Mouse (Mus musculus) natural killer cell, adult 2 months (primary cell): ENCODE measurements around the gene Arfrp1.
A peak's percentile ranks its signal among the peaks of the same experiment; 100 is the strongest.

Source experiments
- DNase-seq, 2 experiments: peaks; one replicate each; pipeline ENCODE4 v3.0.0; 2022; ENCODE audit warnings: low spot score in 2 of 2

Gene Arfrp1

DNA sequence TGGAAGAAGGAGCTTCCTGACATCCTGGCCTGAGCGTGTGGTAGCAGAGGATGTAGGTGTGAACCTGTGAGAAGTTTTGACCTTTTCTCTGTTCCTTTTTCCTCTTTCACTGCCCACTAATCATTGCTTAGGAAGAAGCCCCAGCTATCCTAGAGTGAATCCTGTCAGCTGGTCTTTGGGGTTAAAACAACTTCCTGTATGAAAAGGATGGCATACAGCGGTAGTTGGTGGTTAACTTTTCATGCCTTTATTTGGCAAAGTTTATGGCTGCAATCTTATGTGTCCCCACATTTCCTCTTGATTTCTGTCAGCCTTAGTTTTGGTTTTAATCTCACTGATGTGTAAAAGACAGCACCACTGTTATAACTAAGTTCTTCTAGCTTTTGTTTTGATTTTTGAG lies 12.0 kb upstream of the Arfrp1 start:
- peak; percentile 16 to 30 for DNase-seq

GRCm38 (mm10) chr2:181375787-181376186 lies 10.6 kb upstream of the Arfrp1 start:
- peak in 1 of 2 experiments; percentile 30 for DNase-seq

GRCm38 (mm10) chr2:181370001-181370400 lies 4.8 kb upstream of the Arfrp1 start:
- DNase-seq, result no peak

GRCm38 (mm10) chr2:181365655-181366075 lies 461 bp upstream of the Arfrp1 start:
- DNase-seq, result no peak

GRCm38 (mm10) chr2:181364487-181364859 lies 731 bp downstream of the Arfrp1 start:
- DNase-seq, result no peak

- no peak for DNase-seq
Measured at GRCm38 (mm10) chr2:181363946-181364345, 1.3 kb downstream of the Arfrp1 start.

DNA sequence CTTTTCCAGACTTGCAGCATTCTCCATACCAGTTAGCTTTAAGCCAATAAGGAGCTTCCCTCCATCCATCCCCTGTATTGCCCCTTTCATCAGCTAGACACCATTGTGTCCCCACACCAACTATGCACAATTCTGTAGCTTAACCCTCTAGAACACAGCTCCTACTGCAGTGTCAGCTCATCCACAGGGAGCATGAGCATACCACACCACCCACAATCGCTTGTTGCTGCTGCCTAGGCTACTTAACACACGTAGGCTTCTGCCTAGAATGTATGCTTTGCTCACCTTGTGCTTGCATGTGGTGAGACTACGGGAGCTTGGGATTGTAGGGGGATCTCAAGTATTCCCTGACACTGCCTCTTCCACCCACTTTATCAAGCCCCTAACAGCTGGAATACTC lies 8.4 kb downstream of the Arfrp1 start:
- no peak for DNase-seq

DNA sequence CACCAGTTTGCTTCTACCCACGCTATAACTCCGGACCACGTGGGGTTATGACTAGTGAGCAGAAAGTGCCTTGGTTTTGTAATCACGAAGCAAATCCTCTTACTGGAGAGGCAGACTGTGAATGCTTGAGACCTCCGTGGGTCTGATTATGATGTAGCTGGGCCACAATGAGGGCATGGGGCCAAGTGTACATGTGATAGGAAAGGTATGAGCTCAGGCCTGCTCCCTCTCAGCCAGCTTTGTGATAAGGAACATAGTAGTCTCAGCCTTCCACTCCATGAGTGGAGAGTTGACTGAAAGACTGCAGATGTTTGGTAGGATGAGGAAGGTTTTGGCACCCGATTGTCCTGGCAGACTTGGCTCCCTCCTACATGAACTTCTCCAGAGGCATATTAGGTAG lies 22.4 kb downstream of the Arfrp1 start:
- no peak for DNase-seq

DNA sequence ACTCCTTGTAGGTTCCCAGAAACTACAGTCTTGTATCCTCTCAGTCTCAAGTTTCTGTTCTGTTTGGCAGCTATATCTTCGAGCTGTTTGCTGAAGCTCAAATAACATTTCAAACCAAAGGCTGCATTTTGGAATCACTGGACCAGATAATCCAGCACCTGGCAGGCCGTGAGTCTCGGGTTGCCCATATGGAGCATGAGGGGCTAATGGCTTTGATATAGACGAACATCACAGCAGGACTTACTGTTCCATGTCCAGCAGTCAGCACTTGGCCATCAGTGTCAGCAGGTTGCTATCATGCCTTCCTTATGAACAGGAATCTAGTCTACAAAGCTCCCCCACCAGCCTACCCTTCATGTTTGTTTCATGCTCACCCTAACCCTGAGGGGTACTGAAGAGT lies 24.8 kb downstream of the Arfrp1 start:
- DNase-seq, result no peak

DNA sequence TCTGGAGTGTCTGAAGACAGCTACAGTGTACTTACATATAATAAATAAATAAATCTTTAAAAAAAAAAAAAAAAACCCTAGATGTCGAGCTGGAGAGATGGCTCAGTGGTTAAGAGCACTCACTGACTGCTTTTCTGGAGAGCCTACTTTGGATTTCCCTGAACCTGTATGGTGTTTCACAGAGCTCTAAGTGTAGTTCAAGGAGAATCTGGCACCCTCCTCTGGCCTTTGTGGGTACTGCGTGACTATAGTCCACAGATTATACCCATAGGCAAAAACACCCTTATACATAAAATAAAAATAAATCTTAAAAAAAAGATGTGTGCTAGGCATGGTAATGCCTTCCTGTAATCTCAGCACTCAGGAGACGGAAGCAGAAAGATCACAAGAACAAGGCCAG lies 31.2 kb downstream of the Arfrp1 start:
- DNase-seq, result peak; percentile 58 to 73

DNA sequence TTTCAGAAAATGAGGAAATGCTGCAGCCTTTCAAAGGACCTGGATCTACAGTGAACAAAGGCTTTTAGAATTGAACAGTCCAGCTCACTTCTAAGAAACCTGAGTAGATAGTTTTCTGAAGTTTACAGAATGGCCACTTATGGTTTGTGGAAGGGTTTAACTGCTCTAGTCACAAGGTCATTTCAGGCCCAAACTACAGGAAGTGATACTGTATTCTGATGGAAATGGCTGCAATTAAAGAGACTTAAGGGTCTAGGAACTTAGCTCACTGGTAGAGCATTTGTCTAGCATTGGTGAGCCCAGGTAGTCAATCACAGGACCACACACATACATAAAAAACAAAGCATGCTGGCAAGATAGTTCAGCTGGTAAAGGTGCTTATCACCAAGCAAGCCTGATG lies 32.7 kb downstream of the Arfrp1 start:
- DNase-seq, result no peak

- DNase-seq, result no peak
Measured at GRCm38 (mm10) chr2:181326098-181326497, 39.1 kb downstream of the Arfrp1 start.

DNA sequence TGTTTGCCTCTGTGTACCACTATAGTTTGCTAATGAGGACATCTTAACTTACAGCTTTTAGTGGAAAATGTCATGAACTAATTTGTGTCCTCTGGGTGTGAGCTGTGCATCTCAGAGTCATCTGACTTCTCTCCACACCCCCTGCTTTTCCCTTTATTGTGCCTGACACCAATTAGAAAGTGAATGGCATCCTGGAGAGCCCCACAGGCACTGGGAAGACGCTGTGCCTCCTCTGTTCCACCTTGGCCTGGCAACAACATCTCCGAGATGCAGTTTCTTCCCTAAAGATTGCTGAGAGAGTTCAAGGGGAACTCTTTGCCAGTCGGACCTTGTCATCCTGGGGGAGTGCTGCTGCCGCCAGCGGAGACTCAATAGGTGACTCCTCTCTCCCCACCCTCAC lies 43.1 kb downstream of the Arfrp1 start:
- no peak for DNase-seq

DNA sequence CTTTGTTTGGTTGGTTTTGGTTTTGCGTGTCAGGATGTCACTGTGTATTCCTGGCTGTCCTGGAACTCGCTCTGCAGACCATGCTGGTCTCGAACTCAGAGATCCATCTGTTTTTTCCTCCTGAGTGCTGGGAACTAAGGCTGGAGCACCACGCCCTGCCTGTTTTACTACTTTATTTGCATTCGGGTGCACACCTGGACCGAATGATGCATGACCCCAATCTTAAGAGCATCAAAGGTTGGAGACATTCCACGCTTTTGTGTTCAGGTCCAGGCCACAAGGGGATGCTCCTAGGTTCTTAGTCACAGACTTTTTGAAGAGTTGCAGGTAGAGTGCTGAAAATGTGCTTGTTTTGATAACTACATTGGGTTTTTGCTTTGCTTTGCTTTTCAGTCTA lies 45.1 kb downstream of the Arfrp1 start:
- no peak for DNase-seq

GRCm38 (mm10) chr2:181319248-181320102 lies 45.7 kb downstream of the Arfrp1 start, which contains the start of gene Rtel1:
Gene Rtel1 (plus strand): TSS chr2:181319739.
- DNase-seq, result peak; percentile 71 to 78

DNA sequence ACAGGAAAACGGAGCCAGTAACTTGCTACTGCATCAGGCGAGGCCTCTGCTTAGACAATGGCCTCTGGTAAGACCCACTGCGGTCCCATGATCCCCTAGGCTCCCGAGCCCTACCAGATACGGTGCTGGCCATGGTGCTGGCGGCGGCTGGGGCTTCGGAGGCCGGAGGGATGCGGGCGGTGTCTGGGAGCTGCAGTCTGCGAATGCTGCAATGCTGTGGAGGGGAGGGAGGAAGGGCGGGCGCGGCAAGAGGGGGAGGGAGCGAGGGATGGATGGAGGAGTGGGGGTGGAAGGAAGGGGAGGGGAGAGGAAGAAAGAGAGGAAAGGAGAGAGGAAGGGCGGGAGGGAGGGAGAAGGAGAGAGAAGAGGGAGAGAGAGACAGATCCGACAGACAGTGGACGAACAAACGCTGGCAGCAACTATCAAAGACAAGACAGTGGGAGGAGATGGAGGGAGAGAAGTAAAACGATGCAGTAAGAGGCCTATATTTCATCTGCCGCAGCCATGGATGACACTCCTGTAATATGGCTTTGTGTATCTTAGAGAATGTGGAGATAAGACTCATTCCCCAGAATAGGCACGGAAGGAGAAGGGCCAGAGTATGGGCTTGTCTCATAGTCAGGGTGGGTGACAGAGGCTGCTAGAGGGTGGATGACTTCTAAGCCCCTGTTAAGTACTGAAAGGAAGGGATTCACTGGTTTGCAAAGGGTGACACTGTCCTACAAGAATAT lies 51.0 kb downstream of the Arfrp1 start, which contains the start of gene Stmn3:
Stmn3 (minus strand) TSS at position 421 of the 731 bp plus-strand sequence.
- DNase-seq, result no peak

DNA sequence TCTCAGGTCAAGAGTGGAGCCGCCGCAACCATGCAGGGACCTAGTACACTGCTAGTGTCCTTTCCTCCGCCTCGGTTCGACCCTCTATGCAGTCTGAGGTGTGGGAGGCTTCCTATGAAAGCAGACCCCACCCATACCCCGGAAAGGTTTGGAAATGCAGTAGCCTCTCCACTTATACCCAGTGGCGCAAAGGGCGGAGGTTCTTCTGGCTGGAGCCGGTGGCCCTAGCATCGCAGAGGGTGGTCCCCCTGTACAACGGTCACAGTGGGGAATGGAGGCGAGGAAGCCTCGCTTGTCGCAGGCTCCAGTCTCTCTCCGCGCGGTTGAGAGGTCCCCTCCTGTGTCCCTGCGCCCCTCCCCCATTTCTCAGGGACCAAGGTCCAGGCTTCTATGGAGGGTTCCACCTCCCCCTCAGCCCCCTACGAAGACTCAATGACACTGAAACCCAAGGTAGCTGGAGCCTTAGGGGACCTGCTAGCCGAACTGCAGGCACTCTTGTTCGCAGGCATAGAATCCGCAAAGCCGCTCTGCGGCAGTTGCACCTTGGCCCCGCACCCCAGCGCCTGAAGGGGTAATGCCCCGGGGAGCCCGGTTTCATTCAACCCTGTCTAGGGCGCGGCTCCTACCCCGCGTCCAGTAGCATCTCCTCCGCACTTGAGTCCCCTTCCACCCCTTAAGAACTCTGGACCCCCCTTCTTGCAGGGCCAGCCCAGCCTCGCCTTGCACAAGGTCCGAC lies 51.7 kb downstream of the Arfrp1 start:
- no peak for DNase-seq

DNA sequence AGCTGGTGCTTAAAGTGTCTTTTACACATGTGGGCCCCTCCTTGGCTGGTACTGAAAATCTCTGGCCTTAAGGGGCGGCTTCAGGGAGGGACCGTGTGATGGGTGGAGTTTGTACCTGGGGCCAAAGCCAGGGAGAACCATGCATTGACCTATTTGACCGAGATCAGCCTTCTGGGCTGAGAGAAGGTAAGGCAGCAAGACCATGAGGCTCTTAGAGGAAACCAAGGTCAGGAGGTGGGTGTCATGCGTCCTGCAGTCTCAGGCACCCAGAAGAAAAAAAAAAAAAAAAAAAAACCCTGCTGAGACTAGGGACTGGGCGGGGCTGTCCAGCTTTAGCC lies 52.2 kb downstream of the Arfrp1 start:
- DNase-seq, result no peak

GRCm38 (mm10) chr2:181312435-181312834 lies 52.8 kb downstream of the Arfrp1 start:
- DNase-seq, result no peak
